Mouse (Mus musculus) C2C12 (cell line): ENCODE data around the gene Rtp3. TPM values are rescaled to one million over a fixed set of nuclear protein-coding genes. Genes with fewer than 3 reads are reported as not detected.

Experiments used
- H3K27me3 ChIP-seq: one replicate; pipeline ENCODE4 v1.6.1; 2011; ENCODE audit not compliant: control insufficient read depth, insufficient read depth, insufficient read length
- H3K36me3 ChIP-seq: one replicate; pipeline ENCODE4 v1.6.1; 2011; ENCODE audit not compliant: control insufficient read depth, insufficient read depth
- H3K4me3 ChIP-seq: one replicate; pipeline ENCODE4 v1.5.1; 2011; ENCODE audit warnings: mild to moderate bottlenecking, control low read depth; ENCODE audit not compliant: poor library complexity, insufficient read depth, severe bottlenecking
- H3K79me2 ChIP-seq: one replicate; pipeline ENCODE4 v1.6.1; 2011; ENCODE audit not compliant: control insufficient read depth, insufficient read depth
- H3K79me3 ChIP-seq: one replicate; pipeline ENCODE4 v1.6.1; 2011; ENCODE audit warnings: low read depth, control low read depth
- H3ac ChIP-seq: one replicate; pipeline ENCODE3; 2011; ENCODE audit warnings: low read depth; ENCODE audit not compliant: control insufficient read depth, insufficient read length
- CEBPB ChIP-seq: IDR thresholded peaks from one replicate; pipeline ENCODE4 v1.6.1; 2011; ENCODE audit warnings: low read depth, mild to moderate bottlenecking, control low read depth, moderate library complexity
- CTCF ChIP-seq: IDR thresholded peaks from one replicate; pipeline ENCODE4 v1.5.1; 2011; ENCODE audit not compliant: control insufficient read depth, insufficient read depth, insufficient read length
- FOSL1 ChIP-seq: IDR thresholded peaks from one replicate; pipeline ENCODE4 v1.8.0; 2011; ENCODE audit warnings: mild to moderate bottlenecking, low read length; ENCODE audit not compliant: poor library complexity, insufficient read depth, severe bottlenecking
- MAX ChIP-seq: IDR thresholded peaks from one replicate; pipeline ENCODE4 v1.6.1; 2011; ENCODE audit warnings: mild to moderate bottlenecking, control low read depth
- MYOD1 ChIP-seq: IDR thresholded peaks from one replicate; pipeline ENCODE4 v1.6.1; 2011; ENCODE audit warnings: low read depth; ENCODE audit not compliant: control insufficient read depth, insufficient read length
- MYOG ChIP-seq: IDR thresholded peaks from one replicate; pipeline ENCODE4 v1.6.1; 2011; ENCODE audit not compliant: control insufficient read depth, insufficient read length; ENCODE audit errors: extremely low read depth
- USF1 ChIP-seq: IDR thresholded peaks from one replicate; pipeline ENCODE4 v1.6.1; 2011; ENCODE audit warnings: low read depth, mild to moderate bottlenecking, control low read depth, moderate library complexity
- polyA plus RNA-seq: library from polyadenylated mRNA; unstranded; fragments of >200 nt; fragmentation: generic; extraction: Trizol; gene quantifications from one replicate; pipeline ENCODE4 v1.2.1, GENCODE M21; 2012; ENCODE audit warnings: missing spikeins

Gene Rtp3
- polyA plus RNA-seq, 1 experiment, result not detected

DNA sequence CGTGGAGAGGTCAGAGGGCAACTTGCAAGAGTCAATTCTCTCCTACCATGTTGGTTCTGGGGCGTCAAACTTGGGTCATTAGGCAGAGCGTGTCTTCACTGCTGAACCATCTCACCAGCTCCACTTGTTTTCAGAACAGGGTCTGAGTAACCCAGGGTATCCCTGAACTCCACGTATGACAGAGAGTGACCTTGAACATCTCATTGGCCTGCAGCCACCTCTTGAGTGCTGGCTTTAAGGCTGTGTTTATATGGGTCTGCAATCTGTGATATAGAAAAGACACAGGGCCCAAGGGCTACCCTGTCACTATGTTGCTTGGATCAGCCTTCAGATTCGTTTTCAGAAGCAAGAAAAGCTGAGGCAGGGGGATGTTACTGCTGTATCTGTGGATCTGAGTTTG lies 30.7 kb downstream of the Rtp3 start:
- Histone ChIP-seq H3K4me3 (no peak overlapping the region), H3K36me3 (no peaks in the 10 kb centered on the region), H3K27me3 (peaks cover 18% of the 10 kb centered on the region), H3ac (no peak overlapping the region), H3K79me3 (no peaks in the 10 kb centered on the region), H3K79me2 (no peaks in the 10 kb centered on the region)
- no peak for TF ChIP-seq MAX
- no peak for TF ChIP-seq MYOD1
- no peak for TF ChIP-seq CEBPB
- no peak for TF ChIP-seq FOSL1
- TF ChIP-seq MYOG, result no peak
- no peak for TF ChIP-seq CTCF

- TF ChIP-seq FOSL1 (no peak), MAX (no peak), CTCF (no peak), MYOD1 (no peak), USF1 (no peak), MYOG (no peak), CEBPB (no peak)
- H3K79me2 ChIP-seq, result no peaks in the 10 kb centered on the region
- no peaks in the 10 kb centered on the region for H3K79me3 ChIP-seq
- no peak overlapping the region for H3ac ChIP-seq
- H3K36me3 ChIP-seq, result no peaks in the 10 kb centered on the region
- H3K27me3 ChIP-seq, result peaks cover 30% of the 10 kb centered on the region
- H3K4me3 ChIP-seq, result no peak overlapping the region
Measured at GRCm38 (mm10) chr9:110955962-110956361, 34.4 kb downstream of the Rtp3 start.

- Histone ChIP-seq H3K4me3 (no peak overlapping the region), H3ac (no peak overlapping the region), H3K36me3 (no peaks in the 10 kb centered on the region), H3K27me3 (peaks cover 30% of the 10 kb centered on the region), H3K79me3 (no peaks in the 10 kb centered on the region), H3K79me2 (no peaks in the 10 kb centered on the region)
- TF ChIP-seq MYOD1 (no peak), USF1 (no peak), FOSL1 (no peak), CTCF (no peak), MAX (no peak), MYOG (no peak), CEBPB (no peak)
Measured at GRCm38 (mm10) chr9:110954681-110955445, 35.5 kb downstream of the Rtp3 start.

DNA sequence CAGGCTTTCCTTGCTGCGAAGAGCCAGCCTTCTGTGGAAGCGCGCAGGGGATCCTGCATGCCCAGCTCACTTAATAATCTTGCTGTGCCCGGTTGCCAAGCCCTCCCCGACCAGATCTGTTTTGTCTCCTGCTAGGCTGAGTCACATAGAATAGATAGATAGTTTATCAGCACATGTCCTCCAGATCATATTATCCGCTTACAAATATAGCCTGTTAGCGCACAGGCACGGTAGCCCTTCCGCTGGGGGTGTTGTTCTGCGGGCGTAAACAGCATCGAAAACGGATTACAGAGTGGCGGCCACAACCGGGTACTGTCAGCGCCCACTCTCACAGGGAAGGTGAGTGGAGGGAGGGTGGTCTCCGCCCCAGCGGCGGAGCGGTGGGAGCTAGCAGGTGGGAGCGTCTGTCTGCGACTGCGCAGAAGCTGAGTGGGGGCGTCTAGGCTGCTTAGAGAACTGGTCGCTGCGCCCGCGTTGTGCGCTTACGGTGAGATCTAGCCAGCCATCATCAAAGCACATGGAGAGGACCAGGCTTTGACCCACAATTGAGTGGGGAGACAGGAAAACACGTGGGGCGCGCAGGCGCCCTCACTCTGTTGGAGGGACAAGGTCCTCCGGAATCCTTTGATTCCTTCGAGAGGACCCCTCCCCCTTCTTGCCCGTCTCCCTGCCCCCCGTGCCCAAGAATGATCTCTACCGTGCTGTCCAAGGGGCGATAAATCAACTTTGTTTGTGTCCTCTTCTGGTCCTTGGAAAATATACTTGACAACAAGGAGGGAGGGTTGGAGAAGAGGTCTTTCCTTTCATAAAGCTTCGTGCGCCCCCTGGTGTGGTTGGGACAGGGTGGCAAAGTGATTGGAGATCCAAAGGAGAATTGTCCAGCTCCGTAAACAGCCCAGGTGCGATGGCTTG lies 36.6 kb downstream of the Rtp3 start:
- Histone ChIP-seq H3K36me3 (no peaks in the 10 kb centered on the region), H3K27me3 (peaks cover 30% of the 10 kb centered on the region), H3K79me2 (no peaks in the 10 kb centered on the region), H3K4me3 (no peak overlapping the region), H3ac (no peak overlapping the region), H3K79me3 (no peaks in the 10 kb centered on the region)
- TF ChIP-seq CEBPB, result no peak

GRCm38 (mm10) chr9:110952931-110953549 lies 37.3 kb downstream of the Rtp3 start:
- Histone ChIP-seq H3K4me3 (no peak overlapping the region), H3ac (no peak overlapping the region), H3K27me3 (peaks cover 30% of the 10 kb centered on the region), H3K79me2 (no peaks in the 10 kb centered on the region), H3K36me3 (no peaks in the 10 kb centered on the region), H3K79me3 (no peaks in the 10 kb centered on the region)
- TF ChIP-seq MAX (no peak), CTCF (no peak), CEBPB (no peak), MYOG (no peak), USF1 (no peak), MYOD1 (no peak), FOSL1 (no peak)
